ENCODE assay signal across 4 mouse cellular contexts in genomic region chrX:42025802-42026440, GRCm38 (mm10). TPM values are rescaled to one million over a fixed set of nuclear protein-coding genes. Genes with fewer than 3 reads are reported as not detected.
A peak's percentile ranks its signal among the peaks of the same experiment; 100 is the strongest.
DNase-seq lines count a peak whose midpoint lies in the region; ATAC-seq and TF ChIP-seq lines count a peak whose summit lies in the region.
"Not testable (repeated sequence)": the region's sequence is repeated elsewhere in the genome, so short reads cannot be mapped to it uniquely, and the experiment has no call there.

No protein-coding gene starts in this region.

- peaks cover 11% of the 10 kb centered on the region for H3K4me1 ChIP-seq in liver, embryonic 12.5 days
- peaks cover 1 to 11% of the 10 kb centered on the region in 2 experiments; a peak in 3 of 4 replicates for H3K4me1 ChIP-seq in liver, embryonic 14.5 days (replicated peaks; ENCODE audit: control insufficient read depth in 2 of 2, insufficient read depth in 2 of 2, low read length in 1 of 2)
- H3K4me1 ChIP-seq in liver, embryonic 16.5 days (ENCODE audit: control insufficient read depth, low read depth, low read length), result not testable (repeated sequence)

- H3K27me3 ChIP-seq in liver, embryonic 12.5 days (replicated peaks); liver, embryonic 14.5 days (ENCODE audit: control insufficient read depth, insufficient read depth, low read length); liver, embryonic 16.5 days (ENCODE audit: control insufficient read depth, insufficient read depth, low read depth, low read length): not testable (repeated sequence)

- not testable (repeated sequence) for H3K4me2 ChIP-seq in liver, embryonic 12.5 days; liver, embryonic 14.5 days (ENCODE audit: low read depth); liver, embryonic 16.5 days (ENCODE audit: low read depth, low read length)

- H3K9me3 ChIP-seq in liver, embryonic 12.5 days (replicated peaks); liver, embryonic 14.5 days (ENCODE audit: control insufficient read depth, low read length); liver, embryonic 16.5 days (replicated peaks; ENCODE audit: control insufficient read depth, low read length): not testable (repeated sequence)

- not testable (repeated sequence) for DNase-seq in liver, embryonic 14.5 days (ENCODE audit: low read depth in 3 of 3, low spot score in 3 of 3)

- TF ChIP-seq EP300 in liver, embryonic 14.5 days (IDR thresholded peaks at IDR 0.05; ENCODE audit: low read depth), result not testable (repeated sequence)

- not testable (repeated sequence) for H3K36me3 ChIP-seq in liver, embryonic 12.5 days; liver, embryonic 14.5 days (replicated peaks; ENCODE audit: control insufficient read depth, insufficient read depth, low read depth); liver, embryonic 16.5 days (ENCODE audit: control insufficient read depth, insufficient read depth)

- H3K4me3 ChIP-seq in liver, embryonic 12.5 days; liver, embryonic 14.5 days (ENCODE audit: insufficient read depth in 1 of 2, low read depth in 2 of 2, low read length in 2 of 2); liver, embryonic 16.5 days (ENCODE audit: low read depth, low read length): not testable (repeated sequence)

- not testable (repeated sequence) for H3K27ac ChIP-seq in liver, embryonic 12.5 days; liver, embryonic 14.5 days; liver, embryonic 16.5 days (ENCODE audit: low read length)

- not testable (repeated sequence) for TF ChIP-seq CTCF in liver, embryonic 14.5 days (IDR thresholded peaks at IDR 0.05; ENCODE audit: low read depth)

- 83% methylated on average over 1 of the region's 3 CpGs for WGBS in liver, embryonic 12.5 days (ENCODE audit: insufficient replicate concordance)
- WGBS in liver, embryonic 14.5 days (ENCODE audit: insufficient replicate concordance), result no CpG with 5 or more reads among the region's 3 CpGs
- 50% methylated on average over 2 of the region's 3 CpGs for WGBS in liver, embryonic 16.5 days (ENCODE audit: insufficient replicate concordance)

- ATAC-seq in erythroid progenitor cell, adult 5-6 weeks (replicated peaks; ENCODE audit: low FRiP score, poor library complexity, severe bottlenecking), result peak; percentile 70
- ATAC-seq in liver, embryonic 12.5 days, result peak; percentile 84
- peak; percentile 82 for ATAC-seq in liver, embryonic 14.5 days (ENCODE audit: insufficient read depth)
- peak; percentile 77 for ATAC-seq in liver, embryonic 16.5 days (ENCODE audit: low read depth)

- H3K9ac ChIP-seq in liver, embryonic 12.5 days; liver, embryonic 14.5 days (replicated peaks); liver, embryonic 16.5 days (ENCODE audit: low read depth, low read length): not testable (repeated sequence)

RNA-seq across cellular contexts. Expression of gene Xiap, which starts 33.6 kb away (rescaled TPM):
- total RNA-seq in erythroid progenitor cell, adult 5-6 weeks (2015; ENCODE audit: low replicate concordance), result 57.7 and 93.9 TPM in 2 replicates
- total RNA-seq in erythroid progenitor cell, adult 5-6 weeks (2017; ENCODE audit: low replicate concordance), result 63.2 and 82.3 TPM in 2 replicates
- 6.6 and 7.9 TPM in 2 replicates for polyA plus RNA-seq in liver, embryonic 12.5 days (2016; fragmentation: Nextera tagmentation; extraction: Ambion mirVana)
- 7.4 and 10.9 TPM in 2 replicates for polyA plus RNA-seq in liver, embryonic 14.5 days (2012; rRNA removed)
- 5.9 and 6.8 TPM in 2 replicates for polyA plus RNA-seq in liver, embryonic 14.5 days (2014; fragmentation: Nextera tagmentation; extraction: Ambion mirVana)
- 6.8 and 6.9 TPM in 2 replicates for polyA plus RNA-seq in liver, embryonic 16.5 days (2015; fragmentation: Nextera tagmentation; extraction: Ambion mirVana)
